15 mouse cellular contexts compared by ENCODE assay signal in genomic region chr6:135971481-135971880, GRCm38 (mm10).
DNase-seq lines count a peak whose midpoint lies in the region.
"Had no signal": no experiment of that assay in that cellular context is flagged by ENCODE, and none has a peak within 500 bp of the region (broad histone marks: within the 10 kb centered on the region; RNA-seq: fewer than 3 reads in every experiment).

No protein-coding gene starts in this region.

- peak; percentile 66 for DNase-seq in left cerebral cortex, postnatal 4 days
- DNase-seq in left cerebral cortex, adult 8-10 months (ENCODE audit: low spot score in 2 of 2), result no peak
- peak; percentile 80 to 88 for DNase-seq in cerebellum, adult 18-20 months
- DNase-seq in cerebellum, postnatal 10 days, result peak; percentile 89 to 95
- no peak for DNase-seq in urinary bladder, adult 18-20 months (ENCODE audit: low spot score in 2 of 2)
- no peak for DNase-seq in gastrocnemius, postnatal 14 days
- DNase-seq in thymus, adult 18-20 months, result no peak
- DNase-seq: adrenal gland, postnatal 10 days; forebrain, postnatal 0 days; heart, postnatal 4 days; kidney, adult 9 months; kidney, postnatal 10 days; retina, postnatal 1 day; right cerebral cortex, postnatal 25 days; thymus, postnatal 25 days had no signal

- intact Hi-C loops in left cerebral cortex, postnatal 4 days (cut with DNase I), result no loop called here
- intact Hi-C loops in gastrocnemius, postnatal 14 days (cut with DNase I; ENCODE audit: low total_unique reads), result no loop called here

Comparison
In these comparisons a context has a peak if more than half of its experiments do, and no peak if none do; other contexts are left out.
1. DNase-seq: peak in left cerebral cortex, postnatal 4 days (single experiment), cerebellum, adult 18-20 months (2 of 2) and cerebellum, postnatal 10 days (2 of 2); none in left cerebral cortex, adult 8-10 months (0 of 2), urinary bladder, adult 18-20 months (0 of 2), gastrocnemius, postnatal 14 days (single experiment) and thymus, adult 18-20 months (0 of 2).